Mouse (Mus musculus): ENCODE measurements around the gene Tln2.

Gene Tln2

DNA sequence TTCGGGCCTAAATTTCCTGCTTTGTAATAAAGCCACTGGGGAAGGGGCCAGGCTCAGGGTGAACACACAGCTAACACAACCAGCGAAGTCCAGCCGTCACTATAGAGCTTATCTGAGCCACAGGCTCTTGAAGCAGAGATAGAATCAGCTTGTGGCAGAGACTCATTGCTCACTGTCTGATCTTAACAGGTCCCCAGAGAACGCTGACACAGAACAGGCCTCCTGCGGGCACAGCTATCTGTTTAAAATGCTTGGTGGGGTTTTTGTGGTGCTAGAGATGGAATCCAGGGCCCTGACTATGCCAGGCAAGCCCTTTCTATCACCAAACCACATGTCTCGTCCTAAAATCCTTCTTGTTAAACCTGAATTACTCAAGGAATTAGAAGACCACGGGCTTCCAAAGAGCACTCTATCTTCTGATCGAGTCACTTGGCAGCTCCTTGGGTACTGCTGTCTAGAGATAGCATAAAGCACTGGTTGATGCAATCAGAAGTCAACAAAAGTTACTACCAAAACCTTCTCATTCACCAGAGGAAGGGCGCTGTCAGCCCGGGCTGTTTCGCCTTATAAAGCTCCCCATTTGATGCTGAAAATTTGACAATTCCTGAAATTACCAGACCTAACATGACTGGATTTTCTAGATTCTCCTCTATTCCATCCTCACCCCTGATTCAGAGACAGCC, 95.9 kb downstream of the Tln2 start:
- TF ChIP-seq GATA4 (IDR thresholded peaks at IDR 0.05; ENCODE audit: insufficient replicate concordance, low read length): no peak

DNA sequence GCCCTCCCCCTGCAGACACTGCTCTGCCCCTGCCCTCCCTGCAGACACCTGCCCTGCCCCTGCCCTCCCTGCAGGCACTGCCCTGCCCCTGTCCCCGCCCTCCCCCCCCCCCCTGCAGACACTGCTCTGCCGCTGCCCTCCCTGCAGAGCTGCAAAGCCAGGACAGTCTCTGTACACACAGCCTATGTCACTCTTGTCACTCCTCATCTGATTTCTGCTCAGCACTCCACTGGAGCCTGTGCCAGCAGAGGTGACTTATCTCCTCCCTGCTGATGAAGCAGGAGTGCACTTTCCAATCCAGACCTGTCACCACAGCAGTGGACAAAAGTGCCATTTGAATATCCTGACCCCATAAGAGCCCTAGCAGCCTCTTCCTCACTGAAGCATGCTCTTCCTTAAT, 118.0 kb downstream of the Tln2 start:
- no peak for TF ChIP-seq GATA4 (IDR thresholded peaks at IDR 0.05; ENCODE audit: insufficient replicate concordance, low read length)

DNA sequence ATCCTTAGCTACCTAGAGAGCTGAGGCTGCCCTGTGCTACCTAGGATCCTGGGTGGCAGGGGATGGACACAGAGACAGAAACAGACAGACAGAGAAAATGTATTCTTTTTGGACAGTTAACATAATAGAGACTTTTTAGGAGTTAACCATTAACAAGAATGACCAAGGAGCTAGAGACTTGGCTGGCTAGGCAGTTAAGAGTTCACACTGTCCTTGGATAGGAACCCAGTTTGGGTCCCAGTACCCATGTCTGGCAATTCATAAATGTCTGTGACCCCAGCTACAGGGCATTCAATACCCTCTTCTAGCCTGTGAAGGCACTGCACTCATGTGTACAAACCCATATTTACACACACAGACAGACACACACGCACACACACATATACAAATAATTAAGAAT, 122.0 kb downstream of the Tln2 start:
- no peak for TF ChIP-seq GATA4 (IDR thresholded peaks at IDR 0.05; ENCODE audit: insufficient replicate concordance, low read length)

DNA sequence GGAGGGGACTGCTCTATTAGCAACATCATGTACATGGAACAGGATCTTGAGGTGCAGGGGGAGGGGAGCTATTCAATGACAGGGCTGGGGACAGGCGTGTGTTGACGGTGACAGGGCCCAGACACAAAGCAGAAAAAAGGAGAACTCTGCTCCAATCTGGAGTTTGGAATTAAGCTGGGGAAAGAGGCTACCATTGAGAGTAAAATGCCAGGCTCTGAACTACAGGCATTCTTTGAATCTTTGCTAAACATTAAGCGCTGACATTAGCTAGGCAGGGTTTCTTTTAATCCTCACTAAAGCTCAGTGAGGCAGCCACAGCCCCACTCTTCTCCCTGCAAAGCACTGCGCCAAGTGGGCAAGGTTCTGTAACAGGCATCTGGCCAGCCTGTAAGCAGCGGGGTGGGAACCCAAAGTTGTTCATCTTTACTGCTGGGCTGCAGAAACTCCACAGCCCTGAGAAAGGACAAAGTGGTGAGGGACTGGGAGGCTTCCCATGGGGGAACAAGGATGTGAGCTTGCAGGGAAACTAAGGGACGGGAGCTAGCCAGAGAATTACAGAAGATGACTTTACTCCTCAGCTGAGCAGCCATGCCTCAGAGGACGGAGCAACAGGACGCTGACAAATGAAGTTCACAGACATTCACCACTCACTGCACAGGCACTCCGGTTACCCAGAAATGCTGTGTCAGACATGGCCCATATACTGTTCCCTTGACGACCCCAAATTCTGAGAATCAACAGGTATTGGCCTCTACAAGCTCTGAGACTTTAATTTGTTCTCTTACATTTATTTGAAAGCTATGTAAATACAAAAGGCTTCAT, 124.0 kb downstream of the Tln2 start:
- no peak for TF ChIP-seq GATA4 (IDR thresholded peaks at IDR 0.05; ENCODE audit: insufficient replicate concordance, low read length)

DNA sequence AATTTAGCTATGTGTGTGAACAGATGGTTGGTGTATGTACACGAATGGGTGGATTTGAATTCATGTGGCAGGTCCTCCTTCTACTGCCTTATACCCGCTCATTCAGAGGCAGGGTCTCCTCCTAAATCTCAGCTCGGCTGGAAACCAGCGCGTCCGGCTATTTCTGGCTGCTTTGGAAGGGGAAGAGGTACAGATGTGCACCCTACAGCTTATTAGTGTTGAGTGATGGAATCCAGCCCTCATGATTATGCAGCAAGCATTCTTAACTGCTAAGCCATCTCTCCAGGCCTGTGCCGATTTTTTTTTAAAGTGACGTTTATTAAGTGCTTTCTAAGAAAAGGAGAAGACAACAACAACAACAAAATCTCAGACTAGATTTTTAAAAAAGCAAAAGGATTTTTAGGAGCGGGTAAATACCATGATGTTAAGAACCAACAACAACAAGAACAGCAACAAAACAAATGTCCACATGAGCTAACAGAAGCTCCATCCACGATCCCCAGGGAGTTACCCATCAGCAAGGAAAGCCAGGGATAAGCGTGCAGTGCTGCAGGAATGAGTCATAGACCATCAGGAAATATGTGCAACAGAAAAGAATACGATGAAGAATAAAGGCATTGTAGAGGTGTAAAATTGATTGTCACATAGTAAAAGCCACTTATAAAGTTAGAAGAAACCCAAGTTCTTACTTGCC, 130.2 kb downstream of the Tln2 start:
- TF ChIP-seq GATA4 (IDR thresholded peaks at IDR 0.05; ENCODE audit: insufficient replicate concordance, low read length): no peak

DNA sequence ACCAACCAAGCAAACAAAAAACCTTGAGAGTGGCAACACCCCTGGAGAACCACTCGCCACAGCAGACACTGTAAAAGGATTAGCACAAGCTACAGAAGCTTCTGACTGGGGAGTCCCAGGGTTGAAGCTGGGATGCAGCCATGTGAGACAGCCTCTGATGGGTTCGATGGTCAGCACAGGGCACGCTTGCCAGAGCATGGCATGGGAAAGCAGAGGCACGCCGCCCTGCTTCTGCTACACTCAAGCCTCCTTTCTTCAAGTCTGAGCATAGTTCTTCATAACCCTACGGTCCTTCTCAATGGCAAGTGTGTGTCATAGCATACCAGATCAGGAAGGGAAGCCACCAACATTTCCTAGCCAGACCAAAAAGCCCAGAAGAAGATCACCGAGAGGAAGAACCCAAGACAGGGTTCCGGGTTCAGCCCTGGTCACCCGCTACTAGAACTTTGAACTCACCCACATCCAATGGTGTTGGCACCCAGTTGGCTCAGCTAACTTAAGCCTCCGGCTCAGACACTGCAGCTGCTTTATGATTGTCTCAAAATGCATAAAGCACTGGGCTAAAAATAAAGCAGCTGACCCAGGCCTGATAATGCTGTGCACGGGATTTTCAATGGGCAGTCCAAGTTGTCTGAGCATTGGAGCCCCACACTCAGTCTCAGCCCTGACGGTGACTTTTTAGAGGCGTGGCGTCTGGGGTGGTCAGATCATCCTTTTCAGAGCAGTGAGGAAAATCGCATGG, 131.0 kb downstream of the Tln2 start:
- TF ChIP-seq GATA4 (IDR thresholded peaks at IDR 0.05; ENCODE audit: insufficient replicate concordance, low read length): no peak

DNA sequence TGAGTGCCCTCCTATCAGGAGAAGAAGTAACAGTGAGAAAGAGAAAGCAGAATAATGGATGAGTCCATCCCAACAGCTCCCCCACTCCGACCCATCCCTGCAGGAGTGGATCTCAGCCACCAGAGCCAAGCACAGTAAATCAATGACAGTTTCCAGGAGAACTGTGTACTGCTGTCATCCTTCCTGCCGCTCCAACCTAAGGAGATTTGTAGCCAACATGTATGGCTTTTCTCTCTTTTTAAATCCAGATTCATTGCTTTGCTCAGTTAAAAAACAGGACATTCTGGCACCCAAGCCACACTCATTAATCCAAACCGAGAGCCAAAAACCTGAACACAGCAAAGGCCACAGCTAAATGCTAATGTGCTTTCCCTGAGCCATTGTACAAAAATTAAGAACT, 133.2 kb downstream of the Tln2 start:
- TF ChIP-seq GATA4 (IDR thresholded peaks at IDR 0.05; ENCODE audit: insufficient replicate concordance, low read length): no peak

DNA sequence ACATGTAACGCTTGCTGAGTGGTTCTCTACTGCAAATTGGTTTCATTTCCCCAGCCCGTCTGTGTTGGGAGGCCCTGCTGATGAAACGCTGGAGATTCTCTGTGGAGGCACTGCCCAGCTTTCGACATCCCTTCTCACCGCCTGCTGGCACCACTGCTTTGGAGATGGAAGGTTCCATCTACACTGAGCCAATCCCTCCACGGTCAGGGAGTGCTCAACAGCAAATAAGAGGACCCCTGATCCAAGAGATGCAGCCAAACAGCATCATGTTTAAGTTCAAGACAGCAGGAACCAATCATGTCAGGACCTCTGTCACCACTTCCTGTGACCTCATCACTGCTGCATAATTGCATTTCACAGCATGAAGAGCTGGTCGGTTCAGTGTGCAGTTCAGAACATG, 135.4 kb downstream of the Tln2 start:
- no peak for TF ChIP-seq GATA4 (IDR thresholded peaks at IDR 0.05; ENCODE audit: insufficient replicate concordance, low read length)

DNA sequence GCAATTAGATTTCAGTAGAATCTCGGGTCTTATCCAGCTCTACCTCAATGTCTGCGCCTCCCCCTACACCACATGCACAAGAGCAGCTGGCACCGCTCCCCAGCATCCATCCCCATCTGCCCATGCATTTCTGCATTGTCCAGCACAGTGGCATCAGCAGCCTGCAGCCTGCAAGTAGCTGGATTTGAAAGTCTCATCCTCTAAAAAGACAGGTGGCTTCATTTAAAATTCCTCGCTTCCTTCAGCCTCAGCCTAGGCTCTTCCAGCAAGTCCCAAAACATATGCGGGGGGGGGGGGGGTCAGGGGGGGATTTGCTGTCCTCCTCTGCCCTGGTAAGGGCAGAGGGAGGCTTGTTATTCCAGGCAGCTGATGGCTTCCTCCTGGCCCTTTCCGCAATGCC, 141.4 kb downstream of the Tln2 start:
- TF ChIP-seq GATA4 (IDR thresholded peaks at IDR 0.05; ENCODE audit: insufficient replicate concordance, low read length): no peak

DNA sequence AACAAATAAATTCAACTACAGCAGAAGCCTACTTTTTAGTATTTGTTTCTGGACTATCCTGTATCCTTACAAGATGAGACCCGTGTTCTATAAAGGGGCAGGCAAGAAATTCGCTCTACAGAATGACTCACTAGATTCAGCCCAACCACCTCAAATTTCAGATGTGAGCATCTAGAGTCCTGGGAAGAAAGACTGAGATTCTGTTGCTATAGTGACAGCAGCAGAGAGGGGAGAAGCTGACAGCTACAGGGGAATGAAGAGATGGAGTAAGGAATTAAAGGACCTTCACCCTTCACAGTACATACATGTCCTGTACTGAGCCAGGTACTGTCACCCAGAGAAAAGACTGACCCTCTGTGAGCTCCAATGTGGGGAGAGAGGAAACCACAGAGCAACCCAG, 148.8 kb downstream of the Tln2 start:
- TF ChIP-seq GATA4 (IDR thresholded peaks at IDR 0.05; ENCODE audit: insufficient replicate concordance, low read length): no peak

DNA sequence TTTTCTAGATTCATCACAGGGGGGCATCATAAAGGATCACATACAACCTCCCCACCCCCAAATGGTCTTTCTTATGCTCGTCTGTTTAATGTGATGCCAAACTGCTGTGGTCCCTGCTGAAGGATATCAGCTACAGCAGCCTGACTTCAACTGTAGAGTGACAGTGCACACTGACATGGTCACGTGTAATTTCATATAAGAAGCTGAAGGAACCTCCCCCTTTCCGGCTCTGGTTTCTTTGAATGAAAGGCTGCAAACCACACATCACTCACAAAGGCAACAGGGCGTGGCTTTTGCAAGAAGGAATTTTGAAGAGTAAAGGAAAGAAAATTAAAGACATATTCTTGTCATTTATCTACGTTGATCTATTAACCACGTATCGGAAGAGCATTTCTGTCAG, 154.8 kb downstream of the Tln2 start:
- TF ChIP-seq GATA4 (IDR thresholded peaks at IDR 0.05; ENCODE audit: insufficient replicate concordance, low read length): no peak

DNA sequence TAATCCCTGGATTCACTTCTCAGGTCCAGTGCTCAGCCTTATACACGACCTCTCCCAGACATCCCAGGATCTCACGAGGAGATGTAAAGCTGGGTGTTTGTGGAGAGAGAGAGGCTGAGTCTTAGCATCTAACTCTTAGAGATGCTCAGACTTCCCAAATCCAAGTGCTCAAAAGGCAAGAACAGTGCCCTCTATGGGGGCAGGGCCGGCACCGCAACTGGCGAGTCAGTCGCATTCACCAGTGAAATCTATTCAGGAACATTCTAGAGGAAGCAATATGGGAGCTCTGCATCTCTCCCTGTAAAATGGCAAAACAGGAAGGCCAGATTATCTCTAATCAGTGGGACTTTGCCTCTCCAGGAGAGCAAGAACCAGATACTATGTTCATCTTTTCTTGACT, 159.9 kb downstream of the Tln2 start:
- no peak for TF ChIP-seq GATA4 (IDR thresholded peaks at IDR 0.05; ENCODE audit: insufficient replicate concordance, low read length)

DNA sequence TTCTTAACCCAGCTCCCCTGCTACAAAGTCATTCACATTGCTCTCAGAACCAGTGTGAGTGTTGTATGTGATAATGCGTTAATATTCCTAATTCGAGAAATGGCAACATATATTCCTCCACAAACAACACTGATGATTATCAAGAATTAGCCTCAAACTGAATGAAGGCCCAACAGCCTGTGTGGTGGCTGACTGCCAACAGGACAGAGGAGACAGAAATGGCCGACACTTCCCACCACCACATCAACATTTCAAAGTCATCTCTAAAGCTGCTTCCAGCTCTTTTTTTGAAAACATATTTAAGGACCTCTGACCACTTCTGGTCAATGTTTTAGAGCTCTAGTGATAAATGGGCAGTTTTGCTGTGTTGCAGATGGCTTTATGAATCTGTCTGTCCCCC, 161.7 kb downstream of the Tln2 start:
- TF ChIP-seq GATA4 (IDR thresholded peaks at IDR 0.05; ENCODE audit: insufficient replicate concordance, low read length): no peak

DNA sequence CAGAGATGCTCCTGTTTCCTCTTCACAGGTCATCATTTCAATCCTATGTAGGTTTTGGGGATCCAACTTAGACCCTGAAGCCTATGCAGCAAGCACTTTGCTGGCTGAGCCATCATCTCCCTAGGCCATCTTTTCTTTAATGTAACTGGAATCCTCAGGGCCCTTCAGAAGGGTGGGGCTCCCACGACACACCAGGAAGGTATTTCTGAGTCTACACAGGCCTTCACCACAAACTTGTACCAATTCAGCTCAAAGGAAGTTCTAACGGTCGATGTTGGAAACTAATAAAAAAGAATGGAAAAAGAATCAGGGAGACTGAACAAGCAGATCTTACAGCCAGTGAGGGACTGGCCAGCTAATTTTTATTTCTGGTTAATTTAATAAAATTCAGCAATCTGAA, 163.1 kb downstream of the Tln2 start:
- no peak for TF ChIP-seq GATA4 (IDR thresholded peaks at IDR 0.05; ENCODE audit: insufficient replicate concordance, low read length)

DNA sequence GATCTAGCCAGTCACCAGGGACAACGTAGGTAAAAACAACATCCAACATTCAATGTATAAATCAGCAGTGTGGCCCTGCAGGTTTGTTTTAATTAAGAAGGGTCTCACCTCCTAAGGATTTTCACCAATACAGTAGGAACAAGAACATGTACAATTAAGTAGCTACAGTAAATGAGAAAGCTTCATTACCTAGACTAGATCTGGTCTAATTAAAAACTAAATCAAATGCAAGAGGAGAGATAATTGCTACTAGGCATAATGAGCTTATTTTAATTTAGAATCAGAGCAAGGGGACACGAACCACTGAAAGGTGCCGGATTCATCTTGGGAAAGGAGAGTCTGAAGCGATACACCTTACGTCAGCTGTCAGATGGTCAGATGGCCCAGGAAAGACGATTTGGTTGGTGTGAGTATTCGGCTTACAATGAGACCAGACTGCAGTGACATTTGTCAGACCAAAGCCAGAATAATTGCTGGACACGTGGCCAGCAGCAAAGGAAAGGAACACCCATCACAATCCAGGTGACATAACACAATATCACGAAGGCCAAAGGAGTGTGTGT, 175.4 kb downstream of the Tln2 start:
- TF ChIP-seq GATA4 (IDR thresholded peaks at IDR 0.05; ENCODE audit: insufficient replicate concordance, low read length): no peak

All from liver, adult (tissue).